Mouse (Mus musculus) lung, postnatal 0 days (tissue): ENCODE results near the gene Kcnc1.

ENCODE experiments used
- CTCF ChIP-seq: IDR thresholded peaks from 2 replicates; pipeline ENCODE4 v1.5.1; 2016; ENCODE audit warnings: antibody characterized with exemption, mild to moderate bottlenecking
- EP300 ChIP-seq: IDR thresholded peaks from 2 replicates; pipeline ENCODE4 v1.6.1; 2016; ENCODE audit warnings: antibody characterized with exemption, mild to moderate bottlenecking, control low read depth

DNA sequence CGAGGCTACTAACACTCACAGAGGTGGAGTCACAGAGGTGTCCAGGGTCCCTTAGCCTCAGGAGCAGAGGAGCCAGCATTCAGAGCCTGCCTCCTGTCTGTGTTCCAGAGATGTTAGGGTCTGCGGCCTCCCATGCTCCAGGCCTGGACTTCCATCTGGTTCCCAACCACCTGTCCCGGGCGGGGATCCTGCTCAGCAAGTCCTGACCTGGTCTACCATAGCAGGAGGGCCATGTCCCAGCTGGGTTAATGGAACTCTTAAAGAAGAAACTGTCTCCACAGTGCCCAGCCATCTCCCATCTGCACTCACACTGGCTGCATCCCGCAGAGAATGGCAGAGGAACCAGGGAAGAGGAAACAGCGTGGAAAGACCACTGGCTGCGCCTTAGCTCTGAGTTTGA lies 8.5 kb downstream of the Kcnc1 start:
- TF ChIP-seq CTCF, result no peak
- no peak for TF ChIP-seq EP300
